ENCODE assay signal across 25 mouse cellular contexts in genomic region chr17:67582681-67583356, GRCm38 (mm10). TPM values are rescaled to one million over a fixed set of nuclear protein-coding genes. Genes with fewer than 3 reads are reported as not detected.
"Had no signal": no experiment of that assay in that cellular context is flagged by ENCODE, and none has a peak within 500 bp of the region (broad histone marks: within the 10 kb centered on the region; RNA-seq: fewer than 3 reads in every experiment).

No protein-coding gene starts in this region.

- H3K9me3 ChIP-seq: neural tube, embryonic 12.5 days; neural tube, embryonic 13.5 days; neural tube, embryonic 15.5 days; stomach, embryonic 15.5 days had no signal

- H3K4me2 ChIP-seq: neural tube, embryonic 12.5 days; neural tube, embryonic 13.5 days; neural tube, embryonic 15.5 days; stomach, embryonic 15.5 days had no signal

- H3K9ac ChIP-seq: neural tube, embryonic 12.5 days; neural tube, embryonic 13.5 days; neural tube, embryonic 15.5 days; stomach, embryonic 15.5 days had no signal

- H3K36me3 ChIP-seq: neural tube, embryonic 12.5 days; neural tube, embryonic 13.5 days; neural tube, embryonic 15.5 days; stomach, embryonic 15.5 days had no signal

- DNase-seq: retina, postnatal 1 day; right cerebral cortex, adult 18-20 months; right cerebral cortex, postnatal 14 days; right cerebral cortex, postnatal 25 days; right cerebral cortex, postnatal 4 days; spleen, adult 18-20 months; thymus, adult 18-20 months; thymus, adult 2 months; thymus, postnatal 14 days; thymus, postnatal 25 days; thymus, postnatal 36 days; thymus, postnatal 4 days had no signal

- H3K4me1 ChIP-seq: neural tube, embryonic 12.5 days; stomach, embryonic 15.5 days had no signal

- H3K27ac ChIP-seq: neural tube, embryonic 12.5 days; neural tube, embryonic 13.5 days; neural tube, embryonic 15.5 days; stomach, embryonic 15.5 days; stomach, postnatal 0 days had no signal

- H3K27me3 ChIP-seq: neural tube, embryonic 12.5 days; neural tube, embryonic 15.5 days; stomach, embryonic 15.5 days had no signal

- H3K4me3 ChIP-seq: neural tube, embryonic 12.5 days; neural tube, embryonic 13.5 days; neural tube, embryonic 15.5 days; stomach, embryonic 15.5 days had no signal

RNA-seq across cellular contexts. Expression of gene Lrrc30, which starts 49.7 kb away (rescaled TPM):
- total RNA-seq: neutrophil, adult 5-6 weeks had no signal
- polyA plus RNA-seq: neural tube, embryonic 12.5 days; neural tube, embryonic 13.5 days; neural tube, embryonic 14.5 days; small intestine, adult 2 months; spleen, adult 2 months; stomach, embryonic 14.5 days; stomach, embryonic 15.5 days; stomach, postnatal 0 days; testis, adult 2 months; thymus, adult 2 months; thymus, postnatal 0 days; urinary bladder, adult 2 months had no signal
